Mouse (Mus musculus): ENCODE data around the gene Prok2.

Prok2 gene

GRCm38 (mm10) chr6:99725971-99726561 lies at the start of gene Prok2:
Gene Prok2, minus strand, starts transcription at chr6:99726392.
- no peak for DNase-seq (ENCODE audit: low read depth, low spot score)

GRCm38 (mm10) chr6:99774680-99775079 lies 48.5 kb upstream of the Prok2 start:
- DNase-seq (ENCODE audit: low read depth, low spot score) = no peak

- peak; percentile 61 for DNase-seq (ENCODE audit: low read depth, low spot score)
These were observed 42.3 kb upstream of the Prok2 start for GRCm38 (mm10) chr6:99768495-99768894.

- no peak for DNase-seq (ENCODE audit: low read depth, low spot score)
These were observed 38.7 kb upstream of the Prok2 start for GRCm38 (mm10) chr6:99764916-99765315.

GRCm38 (mm10) chr6:99762069-99762985 lies 36.1 kb upstream of the Prok2 start:
- DNase-seq (ENCODE audit: low read depth, low spot score) = no peak

- no peak for DNase-seq (ENCODE audit: low read depth, low spot score)
These were observed 29.9 kb upstream of the Prok2 start for GRCm38 (mm10) chr6:99756105-99756504.

- no peak for DNase-seq (ENCODE audit: low read depth, low spot score)
These were observed 25.1 kb upstream of the Prok2 start for GRCm38 (mm10) chr6:99751308-99751707.

GRCm38 (mm10) chr6:99746275-99746674 lies 20.1 kb upstream of the Prok2 start:
- DNase-seq (ENCODE audit: low read depth, low spot score) = no peak

- DNase-seq (ENCODE audit: low read depth, low spot score) = peak; percentile 10
These were observed 16.7 kb upstream of the Prok2 start for GRCm38 (mm10) chr6:99742866-99743265.

- DNase-seq (ENCODE audit: low read depth, low spot score) = no peak
These were observed 8.5 kb upstream of the Prok2 start for GRCm38 (mm10) chr6:99734666-99735065.

- DNase-seq (ENCODE audit: low read depth, low spot score) = peak; percentile 20
These were observed 6.5 kb upstream of the Prok2 start for GRCm38 (mm10) chr6:99732673-99733072.

GRCm38 (mm10) chr6:99731926-99732325 lies 5.7 kb upstream of the Prok2 start:
- no peak for DNase-seq (ENCODE audit: low read depth, low spot score)

GRCm38 (mm10) chr6:99729853-99730252 lies 3.7 kb upstream of the Prok2 start:
- no peak for DNase-seq (ENCODE audit: low read depth, low spot score)

- DNase-seq (ENCODE audit: low read depth, low spot score) = no peak
These were observed 548 bp upstream of the Prok2 start for GRCm38 (mm10) chr6:99726576-99727303.

- DNase-seq (ENCODE audit: low read depth, low spot score) = no peak
These were observed 3.8 kb downstream of the Prok2 start for GRCm38 (mm10) chr6:99722390-99722789.

GRCm38 (mm10) chr6:99721032-99721431 lies 5.2 kb downstream of the Prok2 start:
- DNase-seq (ENCODE audit: low read depth, low spot score) = no peak

GRCm38 (mm10) chr6:99715913-99716312 lies 10.3 kb downstream of the Prok2 start:
- peak; percentile 14 for DNase-seq (ENCODE audit: low read depth, low spot score)

GRCm38 (mm10) chr6:99715191-99715590 lies 11.0 kb downstream of the Prok2 start:
- DNase-seq (ENCODE audit: low read depth, low spot score) = no peak

- no peak for DNase-seq (ENCODE audit: low read depth, low spot score)
These were observed 12.9 kb downstream of the Prok2 start for GRCm38 (mm10) chr6:99713256-99713655.

GRCm38 (mm10) chr6:99711576-99712101 lies 14.6 kb downstream of the Prok2 start:
- DNase-seq (ENCODE audit: low read depth, low spot score) = no peak

GRCm38 (mm10) chr6:99700484-99700883 lies 25.7 kb downstream of the Prok2 start:
- no peak for DNase-seq (ENCODE audit: low read depth, low spot score)

Measured in A20 (cell line).